Mouse (Mus musculus) embryonic fibroblast, embryonic 13.5 days (primary cell): ENCODE data around the gene A030003K21Rik.
"Not testable (repeated sequence)": the region's sequence is repeated elsewhere in the genome, so short reads cannot be mapped to it uniquely, and the experiment has no call there.

Source experiments
- CTCF ChIP-seq: IDR thresholded peaks from 2 replicates; pipeline ENCODE4 v1.5.1; 2011; ENCODE audit warnings: mild to moderate bottlenecking, control low read depth, low read length, moderate library complexity, borderline replicate concordance; ENCODE audit not compliant: insufficient read depth
- POLR2A ChIP-seq: IDR thresholded peaks from 2 replicates; pipeline ENCODE4 v1.6.1; 2011; ENCODE audit warnings: low read depth, mild to moderate bottlenecking, control low read depth, low read length, moderate library complexity

DNA sequence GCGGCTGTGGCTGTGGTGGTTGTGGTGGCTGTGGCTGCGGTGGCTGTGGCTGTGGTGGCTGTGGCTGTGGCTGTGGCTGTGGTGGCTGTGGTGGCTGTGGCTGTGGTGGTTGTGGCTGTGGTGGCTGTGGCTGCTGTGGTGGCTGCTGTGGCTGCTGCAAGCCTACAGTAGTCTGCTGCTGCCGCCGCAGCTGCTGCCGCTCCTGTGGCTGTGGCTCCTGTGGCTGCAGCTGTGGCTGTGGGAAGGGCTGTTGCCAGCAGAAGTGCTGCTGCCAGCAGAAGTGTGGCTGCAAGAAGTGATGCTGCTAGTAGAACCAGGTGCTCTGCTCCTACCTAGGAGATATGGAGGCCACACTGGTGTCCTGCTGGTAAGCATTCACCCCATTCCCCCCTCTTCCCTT is 29.8 kb downstream of the A030003K21Rik start:
- not testable (repeated sequence) for TF ChIP-seq POLR2A, CTCF
